Mouse (Mus musculus): ENCODE measurements around the gene Mptx2.
"Not testable (repeated sequence)": the region's sequence is repeated elsewhere in the genome, so short reads cannot be mapped to it uniquely, and the experiment has no call there.

The Mptx2 gene

GRCm38 (mm10) chr1:173277677-173278076 is at the start of gene Mptx2:
Mptx2 (minus strand) TSS chr1:173277777.
- DNase-seq = no peak

GRCm38 (mm10) chr1:173326552-173326951 is 49.0 kb upstream of the Mptx2 start:
- DNase-seq = no peak

GRCm38 (mm10) chr1:173325395-173325794 is 47.8 kb upstream of the Mptx2 start:
- no peak for DNase-seq

GRCm38 (mm10) chr1:173324961-173325360 is 47.4 kb upstream of the Mptx2 start:
- no peak for DNase-seq

- peak in 1 of 2 experiments; percentile 38 for DNase-seq
These were observed 46.4 kb upstream of the Mptx2 start for GRCm38 (mm10) chr1:173323839-173324585.

GRCm38 (mm10) chr1:173322249-173322627 is 44.7 kb upstream of the Mptx2 start:
- no peak for DNase-seq

GRCm38 (mm10) chr1:173321593-173322248 is 44.1 kb upstream of the Mptx2 start:
- no peak for DNase-seq

- no peak for DNase-seq
These were observed 40.4 kb upstream of the Mptx2 start for GRCm38 (mm10) chr1:173317925-173318477.

GRCm38 (mm10) chr1:173315725-173316124 is 38.1 kb upstream of the Mptx2 start:
- no peak for DNase-seq

GRCm38 (mm10) chr1:173313535-173314050 is 36.0 kb upstream of the Mptx2 start:
- not testable (repeated sequence) for DNase-seq

GRCm38 (mm10) chr1:173302795-173303194 is 25.2 kb upstream of the Mptx2 start:
- DNase-seq = not testable (repeated sequence)

GRCm38 (mm10) chr1:173265701-173266100 is 11.9 kb downstream of the Mptx2 start, which contains the start of gene Olfr418:
Olfr418 (plus strand) TSS chr1:173266001.
- DNase-seq = no peak

GRCm38 (mm10) chr1:173249888-173250287 is 27.7 kb downstream of the Mptx2 start:
- DNase-seq = no peak

GRCm38 (mm10) chr1:173237004-173237403 is 40.6 kb downstream of the Mptx2 start:
- DNase-seq = not testable (repeated sequence)

- DNase-seq = no peak
These were observed 50.5 kb downstream of the Mptx2 start, which contains the start of gene Fcer1a for GRCm38 (mm10) chr1:173227081-173227480. Fcer1a (minus strand) TSS chr1:173227214.
